Mouse (Mus musculus): ENCODE measurements around the gene Dyrk4. TPM values are rescaled to one million over a fixed set of nuclear protein-coding genes. Genes with fewer than 3 reads are reported as not detected.
A peak's percentile ranks its signal among the peaks of the same experiment; 100 is the strongest.

Gene Dyrk4
- polyA plus RNA-seq, 1 experiment from 2014 or later, result not detected

DNA sequence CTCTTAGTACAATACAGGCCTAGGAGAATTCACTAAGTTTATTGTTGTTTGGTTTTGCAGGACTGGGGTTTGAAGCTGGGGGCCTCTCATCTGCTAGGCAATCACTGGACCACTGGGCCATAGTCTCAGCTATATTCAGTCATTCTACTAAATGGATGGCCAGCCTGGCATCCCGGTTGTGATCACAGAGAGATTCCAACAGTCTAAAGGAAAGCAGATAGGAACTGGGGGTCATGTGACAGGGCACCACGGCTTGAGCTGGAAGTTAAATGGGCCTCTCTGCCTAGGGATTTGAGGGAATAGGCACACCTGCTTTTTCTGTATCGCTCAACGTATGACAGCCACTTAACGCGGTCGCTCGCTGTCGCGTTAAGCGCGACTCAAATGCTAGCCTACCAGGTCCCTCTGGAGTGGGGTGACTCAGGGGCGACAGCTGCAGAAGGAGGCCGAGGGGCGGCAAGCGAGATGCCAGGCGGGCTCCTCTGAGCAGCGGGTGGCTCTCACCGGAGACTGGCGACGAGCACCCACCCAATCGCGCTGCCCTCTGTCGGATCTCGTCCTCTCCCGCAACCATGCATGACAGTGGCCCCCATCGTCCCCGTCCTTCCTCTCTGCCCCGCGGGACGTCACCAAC is 17.3 kb upstream of the Dyrk4 start:
- 0 out of 2 replicates have a peak, but pooled peaks have one; percentile 8 for ATAC-seq (ENCODE audit: low FRiP score, low TSS enrichment)
- WGBS, result 0% methylated on average over 31 of the region's 31 CpGs

GRCm38 (mm10) chr6:126938047-126938446 is 16.4 kb upstream of the Dyrk4 start:
- no peak for ATAC-seq (ENCODE audit: low FRiP score, low TSS enrichment)
- no peaks in the 10 kb centered on the region for H3K27me3 ChIP-seq (ENCODE audit: insufficient read depth, low read length)
- 87% methylated on average over 2 of the region's 2 CpGs for WGBS
- peak overlapping the region; percentile 66 for H3K4me3 ChIP-seq (ENCODE audit: low read length)
- H3K27ac ChIP-seq (ENCODE audit: low read length), result no peak overlapping the region
- H3K4me2 ChIP-seq (replicated peaks; ENCODE audit: low read depth, low read length), result peak overlapping the region; percentile 94
- peaks cover 22% of the 10 kb centered on the region for H3K4me1 ChIP-seq (ENCODE audit: insufficient read depth, low read length)
- no peaks in the 10 kb centered on the region for H3K9me3 ChIP-seq (ENCODE audit: low read length)
- peak overlapping the region; percentile 82; the same call in 1 of the 2 replicates for H3K9ac ChIP-seq (replicated peaks; ENCODE audit: low read length)
- peaks cover 10% of the 10 kb centered on the region for H3K36me3 ChIP-seq (ENCODE audit: insufficient read depth, low read length)

More for the DNA sequence above, 17.3 kb upstream of the Dyrk4 start:
- H3K4me1 ChIP-seq (ENCODE audit: insufficient read depth, low read length), result peaks cover 22% of the 10 kb centered on the region
- no peaks in the 10 kb centered on the region for H3K27me3 ChIP-seq (ENCODE audit: insufficient read depth, low read length)
- peak overlapping the region; percentile 94 for H3K4me2 ChIP-seq (replicated peaks; ENCODE audit: low read depth, low read length)
- H3K36me3 ChIP-seq (ENCODE audit: insufficient read depth, low read length), result peaks cover 8% of the 10 kb centered on the region
- H3K9me3 ChIP-seq (ENCODE audit: low read length), result no peaks in the 10 kb centered on the region
- H3K9ac ChIP-seq (replicated peaks; ENCODE audit: low read length), result peak overlapping the region; percentile 82
- H3K27ac ChIP-seq (ENCODE audit: low read length), result peak overlapping the region; percentile 34; the same call in 1 of the 2 replicates
- H3K4me3 ChIP-seq (ENCODE audit: low read length), result peak overlapping the region; percentile 66

- 90% methylated on average over 2 of the region's 2 CpGs for WGBS
- no peak for ATAC-seq (ENCODE audit: low FRiP score, low TSS enrichment)
Observed at GRCm38 (mm10) chr6:126932896-126933295, 11.3 kb upstream of the Dyrk4 start.

DNA sequence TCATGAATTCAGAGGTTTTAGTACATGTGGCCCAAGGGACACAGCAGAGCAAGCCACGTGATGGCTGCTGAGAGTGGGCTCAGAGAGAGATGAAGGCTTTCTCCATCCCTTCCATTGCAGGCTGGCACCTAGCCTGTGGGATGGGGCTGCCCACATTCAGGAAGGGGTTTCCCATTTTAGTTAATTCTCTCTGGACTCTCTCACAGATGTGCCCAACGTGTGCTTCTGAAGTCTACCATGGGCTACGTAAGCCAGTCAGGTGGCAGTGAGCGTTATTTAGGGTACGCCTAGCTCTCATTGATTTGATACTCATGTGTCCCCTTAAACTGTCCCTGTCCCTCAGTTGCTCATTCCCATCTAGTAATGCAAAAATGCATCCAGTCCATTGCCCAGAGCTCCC is 6.7 kb downstream of the Dyrk4 start:
- Histone ChIP-seq H3K9me3 (ENCODE audit: low read length) (no peaks in the 10 kb centered on the region), H3K36me3 (ENCODE audit: insufficient read depth, low read length) (no peaks in the 10 kb centered on the region), H3K4me2 (replicated peaks; ENCODE audit: low read depth, low read length) (no peak overlapping the region), H3K4me1 (ENCODE audit: insufficient read depth, low read length) (no peaks in the 10 kb centered on the region), H3K27ac (ENCODE audit: low read length) (no peak overlapping the region), H3K4me3 (ENCODE audit: low read length) (no peak overlapping the region), H3K9ac (replicated peaks; ENCODE audit: low read length) (no peak overlapping the region), H3K27me3 (ENCODE audit: insufficient read depth, low read length) (no peaks in the 10 kb centered on the region)
- 79% methylated on average over 5 of the region's 5 CpGs for WGBS
- no peak for ATAC-seq (ENCODE audit: low FRiP score, low TSS enrichment)

More at GRCm38 (mm10) chr6:126932896-126933295, 11.3 kb upstream of the Dyrk4 start:
- Histone ChIP-seq H3K36me3 (ENCODE audit: insufficient read depth, low read length) (peaks cover 17% of the 10 kb centered on the region), H3K9me3 (ENCODE audit: low read length) (no peaks in the 10 kb centered on the region), H3K9ac (replicated peaks; ENCODE audit: low read length) (no peak overlapping the region), H3K4me1 (ENCODE audit: insufficient read depth, low read length) (peaks cover 2% of the 10 kb centered on the region; the same call in 1 of the 2 replicates), H3K27me3 (ENCODE audit: insufficient read depth, low read length) (no peaks in the 10 kb centered on the region), H3K27ac (ENCODE audit: low read length) (no peak overlapping the region), H3K4me3 (ENCODE audit: low read length) (no peak overlapping the region), H3K4me2 (replicated peaks; ENCODE audit: low read depth, low read length) (no peak overlapping the region)

- H3K9me3 ChIP-seq (ENCODE audit: low read length), result no peaks in the 10 kb centered on the region
- no peaks in the 10 kb centered on the region for H3K36me3 ChIP-seq (ENCODE audit: insufficient read depth, low read length)
- no peak overlapping the region for H3K4me3 ChIP-seq (ENCODE audit: low read length)
- no peak overlapping the region for H3K4me2 ChIP-seq (replicated peaks; ENCODE audit: low read depth, low read length)
- no peak overlapping the region for H3K9ac ChIP-seq (replicated peaks; ENCODE audit: low read length)
- 76% methylated on average over 4 of the region's 4 CpGs for WGBS
- H3K27me3 ChIP-seq (ENCODE audit: insufficient read depth, low read length), result no peaks in the 10 kb centered on the region
- no peaks in the 10 kb centered on the region for H3K4me1 ChIP-seq (ENCODE audit: insufficient read depth, low read length)
- no peak for ATAC-seq (ENCODE audit: low FRiP score, low TSS enrichment)
- no peak overlapping the region for H3K27ac ChIP-seq (ENCODE audit: low read length)
Observed at GRCm38 (mm10) chr6:126910727-126911126, 10.9 kb downstream of the Dyrk4 start.

DNA sequence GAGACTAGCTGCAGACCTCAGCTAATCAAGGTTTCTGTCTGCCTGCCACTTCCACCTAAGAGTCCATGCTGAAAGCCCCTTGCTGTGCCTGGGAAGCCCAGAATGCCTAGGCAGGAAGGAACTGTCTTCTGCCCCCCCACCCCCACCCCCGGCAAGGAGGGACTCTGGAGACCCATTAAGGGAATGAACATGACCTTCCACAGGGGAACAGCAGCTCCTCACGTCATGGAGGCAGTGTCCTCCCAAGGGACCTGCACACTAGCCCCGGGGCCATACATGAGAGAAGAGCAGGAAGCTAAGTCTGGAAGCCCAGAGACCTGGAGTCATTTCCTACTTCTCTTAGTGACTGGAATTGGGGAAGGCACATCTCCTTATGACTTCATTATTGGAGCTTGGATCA is 13.8 kb downstream of the Dyrk4 start:
- no peak overlapping the region for H3K27ac ChIP-seq (ENCODE audit: low read length)
- H3K36me3 ChIP-seq (ENCODE audit: insufficient read depth, low read length), result no peaks in the 10 kb centered on the region
- H3K27me3 ChIP-seq (ENCODE audit: insufficient read depth, low read length), result no peaks in the 10 kb centered on the region
- ATAC-seq (ENCODE audit: low FRiP score, low TSS enrichment), result no peak
- H3K4me2 ChIP-seq (replicated peaks; ENCODE audit: low read depth, low read length), result no peak overlapping the region
- H3K9me3 ChIP-seq (ENCODE audit: low read length), result no peaks in the 10 kb centered on the region
- 52% methylated on average over 3 of the region's 3 CpGs for WGBS
- no peak overlapping the region for H3K9ac ChIP-seq (replicated peaks; ENCODE audit: low read length)
- H3K4me3 ChIP-seq (ENCODE audit: low read length), result no peak overlapping the region
- no peaks in the 10 kb centered on the region for H3K4me1 ChIP-seq (ENCODE audit: insufficient read depth, low read length)

GRCm38 (mm10) chr6:126907378-126907777 is 14.3 kb downstream of the Dyrk4 start:
- WGBS, result 82% methylated on average over 4 of the region's 5 CpGs
- Histone ChIP-seq H3K4me3 (ENCODE audit: low read length) (no peak overlapping the region), H3K4me2 (replicated peaks; ENCODE audit: low read depth, low read length) (no peak overlapping the region), H3K4me1 (ENCODE audit: insufficient read depth, low read length) (no peaks in the 10 kb centered on the region), H3K9ac (replicated peaks; ENCODE audit: low read length) (no peak overlapping the region), H3K27ac (ENCODE audit: low read length) (no peak overlapping the region), H3K9me3 (ENCODE audit: low read length) (no peaks in the 10 kb centered on the region), H3K36me3 (ENCODE audit: insufficient read depth, low read length) (no peaks in the 10 kb centered on the region), H3K27me3 (ENCODE audit: insufficient read depth, low read length) (no peaks in the 10 kb centered on the region)
- ATAC-seq (ENCODE audit: low FRiP score, low TSS enrichment), result no peak

DNA sequence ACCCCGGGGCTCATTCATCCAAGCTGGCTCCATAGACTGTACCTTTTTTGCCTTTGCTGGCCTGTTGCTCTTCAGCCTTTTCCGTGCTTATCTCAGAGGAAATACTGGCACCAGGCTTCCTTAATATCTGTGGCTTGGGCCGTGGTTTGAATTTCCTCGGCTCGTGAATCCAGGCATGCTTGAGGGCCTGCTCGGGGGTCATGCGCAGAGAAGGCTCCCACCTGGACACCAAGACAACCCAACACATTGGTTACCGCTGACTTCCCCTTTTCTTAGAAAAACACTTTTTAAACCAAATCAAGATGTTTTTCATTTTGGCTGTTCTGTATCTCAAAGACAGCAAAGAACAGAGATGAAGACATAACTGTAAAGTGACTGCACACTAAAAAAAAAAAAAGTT is 44.5 kb downstream of the Dyrk4 start:
- Histone ChIP-seq H3K9me3 (ENCODE audit: low read length) (no peaks in the 10 kb centered on the region), H3K4me3 (ENCODE audit: low read length) (no peak overlapping the region), H3K36me3 (ENCODE audit: insufficient read depth, low read length) (no peaks in the 10 kb centered on the region), H3K27ac (ENCODE audit: low read length) (no peak overlapping the region), H3K9ac (replicated peaks; ENCODE audit: low read length) (no peak overlapping the region), H3K27me3 (ENCODE audit: insufficient read depth, low read length) (0 out of 2 replicates have a peak, but pooled peaks cover 3% of the 10 kb centered on the region), H3K4me1 (ENCODE audit: insufficient read depth, low read length) (no peaks in the 10 kb centered on the region), H3K4me2 (replicated peaks; ENCODE audit: low read depth, low read length) (no peak overlapping the region)
- WGBS, result 76% methylated on average over 8 of the region's 8 CpGs
- no peak for ATAC-seq (ENCODE audit: low FRiP score, low TSS enrichment)

- no peak for ATAC-seq (ENCODE audit: low FRiP score, low TSS enrichment)
- Histone ChIP-seq H3K9ac (replicated peaks; ENCODE audit: low read length) (no peak within 1 kb of the TSS), H3K4me1 (ENCODE audit: insufficient read depth, low read length) (peaks cover 8% of the 10 kb centered on the region), H3K4me3 (ENCODE audit: low read length) (no peak within 1 kb of the TSS), H3K4me2 (replicated peaks; ENCODE audit: low read depth, low read length) (no peak within 1 kb of the TSS), H3K36me3 (ENCODE audit: insufficient read depth, low read length) (no peaks in the 10 kb centered on the region), H3K9me3 (ENCODE audit: low read length) (no peaks in the 10 kb centered on the region), H3K27me3 (ENCODE audit: insufficient read depth, low read length) (0 out of 2 replicates have a peak, but pooled peaks cover 4% of the 10 kb centered on the region), H3K27ac (ENCODE audit: low read length) (no peak within 1 kb of the TSS)
Observed at GRCm38 (mm10) chr6:126852881-126853280, 68.8 kb downstream of the Dyrk4 start, which contains the start of gene Akap3. Akap3 (plus strand) TSS chr6:126853098.

Measured in kidney, embryonic 16.5 days (tissue).